Mouse (Mus musculus): ENCODE measurements around the gene Plekhg3. TPM values are rescaled to one million over a fixed set of nuclear protein-coding genes. Genes with fewer than 3 reads are reported as not detected.

Gene Plekhg3
- 10.2 and 11.6 TPM in 2 replicates for polyA plus RNA-seq (2015; fragmentation: Nextera tagmentation; extraction: Ambion mirVana)

GRCm38 (mm10) chr12:76530580-76531139 is at the start of gene Plekhg3:
TSS of gene Plekhg3 (plus strand) at chr12:76530891.
- no peak for ATAC-seq (ENCODE audit: insufficient read depth, low FRiP score)
- Histone ChIP-seq H3K27ac (ENCODE audit: low read length) (0 out of 2 replicates have a peak within 1 kb of the TSS, but pooled peaks have one; percentile 10), H3K27me3 (ENCODE audit: control insufficient read depth, insufficient read depth, low read length) (no peaks in the 10 kb centered on the region; the same call in 1 of the 2 replicates), H3K9me3 (replicated peaks; ENCODE audit: control insufficient read depth, low read length) (no peaks in the 10 kb centered on the region), H3K4me1 (ENCODE audit: control insufficient read depth, insufficient read depth, low read length) (peaks cover 15% of the 10 kb centered on the region), H3K4me3 (replicated peaks; ENCODE audit: low read length) (peak within 1 kb of the TSS; percentile 4; the same call in 1 of the 2 replicates), H3K9ac (ENCODE audit: low read length) (no peak within 1 kb of the TSS), H3K36me3 (ENCODE audit: control insufficient read depth, insufficient read depth, low read length) (no peaks in the 10 kb centered on the region), H3K4me2 (ENCODE audit: low read depth, low read length) (peak within 1 kb of the TSS; percentile 96; the same call in 1 of the 2 replicates)
- WGBS: 52% methylated on average over 6 of the region's 6 CpGs

GRCm38 (mm10) chr12:76482446-76482845 is 48.2 kb upstream of the Plekhg3 start:
- Histone ChIP-seq H3K27me3 (ENCODE audit: control insufficient read depth, insufficient read depth, low read length) (no peaks in the 10 kb centered on the region), H3K9ac (ENCODE audit: low read length) (no peak overlapping the region), H3K9me3 (replicated peaks; ENCODE audit: control insufficient read depth, low read length) (no peaks in the 10 kb centered on the region), H3K27ac (ENCODE audit: low read length) (no peak overlapping the region), H3K36me3 (ENCODE audit: control insufficient read depth, insufficient read depth, low read length) (no peaks in the 10 kb centered on the region), H3K4me2 (ENCODE audit: low read depth, low read length) (no peak overlapping the region), H3K4me1 (ENCODE audit: control insufficient read depth, insufficient read depth, low read length) (peaks cover 20% of the 10 kb centered on the region), H3K4me3 (replicated peaks; ENCODE audit: low read length) (no peak overlapping the region)
- ATAC-seq (ENCODE audit: insufficient read depth, low FRiP score): no peak
- WGBS: 86% methylated on average over 2 of the region's 2 CpGs

- no peaks in the 10 kb centered on the region for H3K9me3 ChIP-seq (replicated peaks; ENCODE audit: control insufficient read depth, low read length)
- no peaks in the 10 kb centered on the region for H3K36me3 ChIP-seq (ENCODE audit: control insufficient read depth, insufficient read depth, low read length)
Measured at GRCm38 (mm10) chr12:76482948-76483347, 47.7 kb upstream of the Plekhg3 start.

GRCm38 (mm10) chr12:76484881-76485280 is 45.8 kb upstream of the Plekhg3 start:
- Histone ChIP-seq H3K9ac (ENCODE audit: low read length) (peak overlapping the region; percentile 13; the same call in 1 of the 2 replicates), H3K4me3 (replicated peaks; ENCODE audit: low read length) (no peak overlapping the region), H3K4me2 (ENCODE audit: low read depth, low read length) (peak overlapping the region; percentile 6; the same call in 1 of the 2 replicates), H3K27me3 (ENCODE audit: control insufficient read depth, insufficient read depth, low read length) (no peaks in the 10 kb centered on the region), H3K4me1 (ENCODE audit: control insufficient read depth, insufficient read depth, low read length) (peaks cover 12% of the 10 kb centered on the region), H3K36me3 (ENCODE audit: control insufficient read depth, insufficient read depth, low read length) (no peaks in the 10 kb centered on the region), H3K9me3 (replicated peaks; ENCODE audit: control insufficient read depth, low read length) (no peaks in the 10 kb centered on the region), H3K27ac (ENCODE audit: low read length) (peak overlapping the region; percentile 80)
- 14% methylated on average over 4 of the region's 4 CpGs for WGBS
- ATAC-seq (ENCODE audit: insufficient read depth, low FRiP score): peak; percentile 63; the same call in 1 of the 2 replicates

More at GRCm38 (mm10) chr12:76482948-76483347, 47.7 kb upstream of the Plekhg3 start:
- no peak overlapping the region for H3K9ac ChIP-seq (ENCODE audit: low read length)
- H3K4me2 ChIP-seq (ENCODE audit: low read depth, low read length): no peak overlapping the region
- ATAC-seq (ENCODE audit: insufficient read depth, low FRiP score): no peak
- H3K4me1 ChIP-seq (ENCODE audit: control insufficient read depth, insufficient read depth, low read length): peaks cover 20% of the 10 kb centered on the region
- no peaks in the 10 kb centered on the region for H3K27me3 ChIP-seq (ENCODE audit: control insufficient read depth, insufficient read depth, low read length)
- 75% methylated on average over 2 of the region's 2 CpGs for WGBS
- H3K27ac ChIP-seq (ENCODE audit: low read length): no peak overlapping the region
- H3K4me3 ChIP-seq (replicated peaks; ENCODE audit: low read length): no peak overlapping the region

- 23% methylated on average over 11 of the region's 11 CpGs for WGBS
- Histone ChIP-seq H3K9ac (ENCODE audit: low read length) (peak overlapping the region; percentile 13; the same call in 1 of the 2 replicates), H3K9me3 (replicated peaks; ENCODE audit: control insufficient read depth, low read length) (no peaks in the 10 kb centered on the region), H3K36me3 (ENCODE audit: control insufficient read depth, insufficient read depth, low read length) (no peaks in the 10 kb centered on the region), H3K4me2 (ENCODE audit: low read depth, low read length) (peak overlapping the region; percentile 6; the same call in 1 of the 2 replicates), H3K27ac (ENCODE audit: low read length) (peak overlapping the region; percentile 80), H3K27me3 (ENCODE audit: control insufficient read depth, insufficient read depth, low read length) (no peaks in the 10 kb centered on the region), H3K4me1 (ENCODE audit: control insufficient read depth, insufficient read depth, low read length) (peaks cover 12% of the 10 kb centered on the region), H3K4me3 (replicated peaks; ENCODE audit: low read length) (no peak overlapping the region)
- no peak for ATAC-seq (ENCODE audit: insufficient read depth, low FRiP score)
Measured at GRCm38 (mm10) chr12:76485381-76485780, 45.3 kb upstream of the Plekhg3 start.

- Histone ChIP-seq H3K9me3 (replicated peaks; ENCODE audit: control insufficient read depth, low read length) (no peaks in the 10 kb centered on the region), H3K9ac (ENCODE audit: low read length) (no peak overlapping the region), H3K4me1 (ENCODE audit: control insufficient read depth, insufficient read depth, low read length) (peaks cover 12% of the 10 kb centered on the region), H3K36me3 (ENCODE audit: control insufficient read depth, insufficient read depth, low read length) (no peaks in the 10 kb centered on the region), H3K4me3 (replicated peaks; ENCODE audit: low read length) (no peak overlapping the region), H3K27ac (ENCODE audit: low read length) (no peak overlapping the region), H3K4me2 (ENCODE audit: low read depth, low read length) (no peak overlapping the region), H3K27me3 (ENCODE audit: control insufficient read depth, insufficient read depth, low read length) (no peaks in the 10 kb centered on the region)
- 70% methylated on average over 9 of the region's 9 CpGs for WGBS
- ATAC-seq (ENCODE audit: insufficient read depth, low FRiP score): no peak
Measured at GRCm38 (mm10) chr12:76486943-76487342, 43.7 kb upstream of the Plekhg3 start.

- no peak overlapping the region for H3K4me2 ChIP-seq (ENCODE audit: low read depth, low read length)
- no peak overlapping the region for H3K4me3 ChIP-seq (replicated peaks; ENCODE audit: low read length)
- H3K27me3 ChIP-seq (ENCODE audit: control insufficient read depth, insufficient read depth, low read length): no peaks in the 10 kb centered on the region
- H3K27ac ChIP-seq (ENCODE audit: low read length): no peak overlapping the region
- WGBS: 73% methylated on average over 1 of the region's 1 CpGs
- ATAC-seq (ENCODE audit: insufficient read depth, low FRiP score): no peak
- no peak overlapping the region for H3K9ac ChIP-seq (ENCODE audit: low read length)
- H3K9me3 ChIP-seq (replicated peaks; ENCODE audit: control insufficient read depth, low read length): no peaks in the 10 kb centered on the region
- H3K4me1 ChIP-seq (ENCODE audit: control insufficient read depth, insufficient read depth, low read length): no peaks in the 10 kb centered on the region
- no peaks in the 10 kb centered on the region for H3K36me3 ChIP-seq (ENCODE audit: control insufficient read depth, insufficient read depth, low read length)
Measured at GRCm38 (mm10) chr12:76490798-76491197, 39.9 kb upstream of the Plekhg3 start.

- ATAC-seq (ENCODE audit: insufficient read depth, low FRiP score): peak; percentile 78; the same call in 1 of the 2 replicates
- no peak overlapping the region for H3K4me2 ChIP-seq (ENCODE audit: low read depth, low read length)
- WGBS: 28% methylated on average over 5 of the region's 5 CpGs
Measured at GRCm38 (mm10) chr12:76493462-76493861, 37.2 kb upstream of the Plekhg3 start.

GRCm38 (mm10) chr12:76495381-76495780 is 35.3 kb upstream of the Plekhg3 start:
- WGBS: 74% methylated on average over 4 of the region's 4 CpGs
- H3K9me3 ChIP-seq (replicated peaks; ENCODE audit: control insufficient read depth, low read length): no peaks in the 10 kb centered on the region
- no peak overlapping the region for H3K9ac ChIP-seq (ENCODE audit: low read length)
- H3K36me3 ChIP-seq (ENCODE audit: control insufficient read depth, insufficient read depth, low read length): no peaks in the 10 kb centered on the region
- H3K27me3 ChIP-seq (ENCODE audit: control insufficient read depth, insufficient read depth, low read length): no peaks in the 10 kb centered on the region
- H3K27ac ChIP-seq (ENCODE audit: low read length): no peak overlapping the region
- H3K4me1 ChIP-seq (ENCODE audit: control insufficient read depth, insufficient read depth, low read length): peaks cover 4% of the 10 kb centered on the region; the same call in 1 of the 2 replicates
- no peak overlapping the region for H3K4me2 ChIP-seq (ENCODE audit: low read depth, low read length)
- ATAC-seq (ENCODE audit: insufficient read depth, low FRiP score): no peak
- H3K4me3 ChIP-seq (replicated peaks; ENCODE audit: low read length): no peak overlapping the region

More at GRCm38 (mm10) chr12:76493462-76493861, 37.2 kb upstream of the Plekhg3 start:
- Histone ChIP-seq H3K9me3 (replicated peaks; ENCODE audit: control insufficient read depth, low read length) (no peaks in the 10 kb centered on the region), H3K27ac (ENCODE audit: low read length) (peak overlapping the region; percentile 8; the same call in 1 of the 2 replicates), H3K4me3 (replicated peaks; ENCODE audit: low read length) (no peak overlapping the region), H3K4me1 (ENCODE audit: control insufficient read depth, insufficient read depth, low read length) (no peaks in the 10 kb centered on the region), H3K36me3 (ENCODE audit: control insufficient read depth, insufficient read depth, low read length) (no peaks in the 10 kb centered on the region), H3K27me3 (ENCODE audit: control insufficient read depth, insufficient read depth, low read length) (no peaks in the 10 kb centered on the region), H3K9ac (ENCODE audit: low read length) (no peak overlapping the region)

Measured in stomach, embryonic 16.5 days (tissue).